Mouse (Mus musculus) bone marrow macrophage, adult 2 months (primary cell): ENCODE measurements around the gene Zap70.

Source experiments
- CTCF ChIP-seq: IDR thresholded peaks from 2 replicates; pipeline ENCODE4 v1.5.1; 2012; ENCODE audit warnings: low read depth, mild to moderate bottlenecking, low read length, moderate library complexity
- POLR2A ChIP-seq: IDR thresholded peaks from 2 replicates; pipeline ENCODE4 v1.6.1; 2012; ENCODE audit warnings: mild to moderate bottlenecking, low read depth, low read length, borderline replicate concordance

DNA sequence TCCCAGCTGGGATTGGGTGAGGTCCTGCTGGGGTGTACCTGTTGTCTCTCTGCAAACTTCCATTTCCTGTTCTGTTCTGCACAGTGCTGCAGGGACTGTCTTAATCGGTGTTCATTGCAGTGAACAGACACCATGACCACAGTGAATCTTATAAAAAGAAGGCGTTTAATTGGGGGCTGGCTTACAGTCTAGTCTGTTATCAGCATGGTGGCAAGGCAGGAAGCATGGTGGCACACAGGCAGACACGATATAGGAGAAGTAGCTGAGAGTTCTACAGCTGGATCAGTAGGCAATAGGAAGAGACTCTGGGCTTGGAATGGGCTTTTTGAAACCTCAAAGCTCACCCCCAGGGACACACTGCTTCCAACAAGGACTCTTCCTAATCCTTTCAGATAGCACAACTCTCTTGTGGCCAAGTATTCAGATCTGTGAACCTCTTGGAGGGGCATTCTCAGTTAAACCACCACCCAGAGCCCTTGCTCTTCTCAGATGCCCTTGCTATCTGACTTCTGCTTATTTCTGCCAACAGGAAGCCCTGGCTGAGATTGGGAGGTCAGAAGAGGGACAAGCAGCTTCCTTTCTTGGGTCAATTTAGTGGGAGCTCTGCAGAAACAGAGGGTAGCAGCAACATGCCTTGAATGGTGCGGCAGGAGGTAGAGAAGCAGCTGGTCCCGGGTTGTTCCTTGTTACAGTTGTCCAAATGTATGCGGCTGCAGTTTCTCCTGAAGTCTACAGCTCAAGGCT lies 7.5 kb upstream of the Zap70 start:
- no peak for TF ChIP-seq POLR2A
- no peak for TF ChIP-seq CTCF
